Mouse (Mus musculus) gastrocnemius, postnatal 4 days (tissue): Measurements from ENCODE around the gene 8030411F24Rik. TPM values are rescaled to one million over a fixed set of nuclear protein-coding genes. Genes with fewer than 3 reads are reported as not detected.

Experiments
- total RNA-seq, 2 experiments: library from RNA; stranded (reverse); gene quantifications; 2 replicates each; pipeline ENCODE4 v1.2.3; 2021

The 8030411F24Rik gene
- total RNA-seq, 2 experiments from 2014 or later: not detected

Other genes starting within 250 kb of the 8030411F24Rik start
- 10 to 100 TPM; 14.0 to 14.2 TPM for gene Nxt1, start 109.4 kb upstream of the 8030411F24Rik start, total RNA-seq
- gene Gzf1, start 101.0 kb upstream of the 8030411F24Rik start, total RNA-seq: 10 to 100 TPM; 19.3 to 20.0 TPM
- 10 to 100 TPM in 1 of 2 experiments, 1 to 10 TPM in 1; 6.8 to 11.1 TPM for gene Napb, start 49.5 kb upstream of the 8030411F24Rik start, total RNA-seq
- under 1 TPM; 0.44 to 0.83 TPM for gene Cstl1, start 31.7 kb upstream of the 8030411F24Rik start, total RNA-seq
- not detected for gene Cst11, start 10.5 kb upstream of the 8030411F24Rik start, total RNA-seq
- not detected for gene Cst12, start 7.4 kb downstream of the 8030411F24Rik start, total RNA-seq
- gene Cst8, start 16.8 kb downstream of the 8030411F24Rik start, total RNA-seq: not detected
- not detected for gene Cst13, start 38.1 kb downstream of the 8030411F24Rik start, total RNA-seq
- not detected for gene Cst9, start 53.1 kb downstream of the 8030411F24Rik start, total RNA-seq
- not detected for gene 9230104L09Rik, start 83.0 kb downstream of the 8030411F24Rik start, total RNA-seq
- 100 to 1,000 TPM; 380 to 427 TPM for gene Cst3, start 93.7 kb downstream of the 8030411F24Rik start, total RNA-seq
- not detected for gene Gm1330, start 221.2 kb downstream of the 8030411F24Rik start, total RNA-seq
- not detected for gene Gm10750, start 235.2 kb downstream of the 8030411F24Rik start, total RNA-seq